Comparison of ENCODE assay signal across 16 mouse cellular contexts in the genomic region with DNA sequence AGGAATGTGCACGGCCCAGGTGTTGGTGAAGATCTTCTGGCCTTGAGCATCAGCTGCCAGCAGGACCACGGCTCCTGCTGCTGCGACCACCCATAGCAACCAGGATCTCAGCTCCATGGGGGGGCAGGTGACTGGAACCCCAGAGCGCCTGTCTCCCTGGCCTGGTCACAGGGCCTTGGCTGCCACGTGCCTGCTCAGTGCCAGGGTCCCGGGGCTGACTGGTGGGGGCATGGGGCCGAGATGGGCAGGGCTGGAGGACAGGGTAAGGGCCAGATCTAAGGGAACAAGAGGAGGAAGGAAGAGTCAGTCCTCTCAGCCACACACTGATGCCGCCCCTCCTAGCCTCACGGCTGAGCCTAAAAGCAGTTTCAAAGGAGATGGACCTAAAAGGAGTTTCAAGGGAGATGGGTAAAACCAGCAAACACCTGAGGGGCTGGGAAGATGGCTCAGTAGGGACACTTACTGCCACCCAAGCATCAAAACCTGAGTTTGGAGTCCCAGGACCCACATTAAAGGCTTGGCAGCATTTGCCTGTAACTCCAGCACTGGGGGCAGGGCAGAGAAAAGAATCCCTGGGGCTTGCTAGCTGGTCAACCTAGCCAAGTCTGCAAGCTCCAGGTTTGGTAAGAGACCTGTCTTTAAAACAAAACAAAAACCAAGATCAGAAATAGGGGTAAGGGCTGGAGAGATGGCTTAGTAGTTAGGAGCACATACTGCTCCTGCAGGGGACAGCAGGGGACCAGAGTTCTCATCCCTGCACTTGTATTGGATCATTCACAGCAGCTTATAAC. TPM values are rescaled to one million over a fixed set of nuclear protein-coding genes. Genes with fewer than 3 reads are reported as not detected.
A peak's percentile ranks its signal among the peaks of the same experiment; 100 is the strongest.
DNase-seq lines count a peak whose midpoint lies in the region; ATAC-seq and TF ChIP-seq lines count a peak whose summit lies in the region.
"Had no signal": no experiment of that assay in that cellular context is flagged by ENCODE, and none has a peak within 500 bp of the region (broad histone marks: within the 10 kb centered on the region; RNA-seq: fewer than 3 reads in every experiment).

No protein-coding gene starts in this region.

- peaks cover 22% of the 10 kb centered on the region for H3K4me1 ChIP-seq in heart, embryonic 11.5 days (ENCODE audit: control insufficient read depth, insufficient read depth, low read length)
- peaks cover 16% of the 10 kb centered on the region for H3K4me1 ChIP-seq in liver, adult 2 months (ENCODE audit: control insufficient read depth, insufficient read depth, low read length)
- peaks cover 20% of the 10 kb centered on the region for H3K4me1 ChIP-seq in liver, embryonic 11.5 days (replicated peaks; ENCODE audit: control insufficient read depth, insufficient read depth, low read length)
- H3K4me1 ChIP-seq in embryonic facial prominence, embryonic 10.5 days = peaks cover 44% of the 10 kb centered on the region

- H3K27ac ChIP-seq in heart, embryonic 11.5 days (ENCODE audit: low read depth, low read length) = no peak overlapping the region
- peak overlapping the region; percentile 46 for H3K27ac ChIP-seq in liver, adult 2 months (replicated peaks; ENCODE audit: insufficient read depth, low read depth, low read length)
- H3K27ac ChIP-seq in liver, embryonic 11.5 days (ENCODE audit: low read depth, low read length) = no peak overlapping the region
- H3K27ac ChIP-seq in embryonic facial prominence, embryonic 10.5 days (replicated peaks) = 0 out of 2 replicates have a peak overlapping the region, but pooled peaks have one; percentile 30
- H3K27ac ChIP-seq: embryonic facial prominence, embryonic 15.5 days; forebrain, embryonic 12.5 days; heart, embryonic 15.5 days; liver, embryonic 12.5 days had no signal

- H3K9ac ChIP-seq in heart, embryonic 11.5 days (ENCODE audit: low read depth, low read length) = 0 out of 2 replicates have a peak overlapping the region, but pooled peaks have one; percentile 35
- peak overlapping the region; percentile 64 for H3K9ac ChIP-seq in liver, adult 2 months (ENCODE audit: low read depth, low read length)
- no peak overlapping the region for H3K9ac ChIP-seq in liver, embryonic 11.5 days (ENCODE audit: low read depth, low read length)
- H3K9ac ChIP-seq: embryonic facial prominence, embryonic 15.5 days; forebrain, embryonic 12.5 days; heart, embryonic 15.5 days; liver, embryonic 12.5 days had no signal

- no peak overlapping the region for H3K4me3 ChIP-seq in heart, embryonic 11.5 days (ENCODE audit: low read depth, low read length)
- H3K4me3 ChIP-seq in liver, adult 2 months (ENCODE audit: insufficient read depth, low read depth, low read length) = no peak overlapping the region
- no peak overlapping the region for H3K4me3 ChIP-seq in liver, embryonic 11.5 days (ENCODE audit: low read depth, low read length)
- H3K4me3 ChIP-seq in embryonic facial prominence, embryonic 10.5 days = no peak overlapping the region
- H3K4me3 ChIP-seq: embryonic facial prominence, embryonic 15.5 days; forebrain, embryonic 12.5 days; heart, embryonic 15.5 days; liver, embryonic 12.5 days had no signal

- no peak for TF ChIP-seq CTCF in liver, adult 2 months (IDR thresholded peaks at IDR 0.05; ENCODE audit: low read depth, low read length)

- no peak for ATAC-seq in heart, embryonic 11.5 days (replicated peaks; ENCODE audit: insufficient number of reproducible peaks, low FRiP score, low TSS enrichment)
- no peak for ATAC-seq in liver, embryonic 11.5 days (replicated peaks; ENCODE audit: low FRiP score)
- ATAC-seq: liver, embryonic 12.5 days; lung, postnatal 0 days had no signal

- H3K79me2 ChIP-seq in liver, adult 2 months (ENCODE audit: control insufficient read depth, insufficient read depth, low read length) = peaks cover 27% of the 10 kb centered on the region

- 0 out of 2 replicates have a peak overlapping the region, but pooled peaks have one; percentile 5 for H3K4me2 ChIP-seq in heart, embryonic 11.5 days
- H3K4me2 ChIP-seq in liver, embryonic 11.5 days = no peak overlapping the region
- H3K4me2 ChIP-seq: forebrain, embryonic 12.5 days; liver, embryonic 12.5 days had no signal

- peak; percentile 61 for DNase-seq in adrenal gland, postnatal 10 days
- no peak for DNase-seq in adrenal gland, postnatal 14 days
- no peak for DNase-seq in heart, postnatal 4 days
- DNase-seq in liver, adult 2 months (ENCODE audit: extremely low read depth, low read depth, low spot score) = no peak
- DNase-seq in liver, embryonic 11.5 days (ENCODE audit: low spot score) = no peak
- DNase-seq in embryonic facial prominence, embryonic 10.5 days (ENCODE audit: low spot score) = no peak
- DNase-seq in ovary, postnatal 14 days (ENCODE audit: low spot score) = no peak
- DNase-seq: right cerebral cortex, postnatal 14 days; thymus, adult 18-20 months had no signal

- 69% methylated on average over 9 of the region's 9 CpGs for WGBS in heart, embryonic 11.5 days (ENCODE audit: insufficient replicate concordance)
- WGBS in liver, adult 2 months = 60% methylated on average over 9 of the region's 9 CpGs
- 80% methylated on average over 9 of the region's 9 CpGs for WGBS in liver, embryonic 11.5 days
- WGBS in embryonic facial prominence, embryonic 10.5 days = 79% methylated on average over 9 of the region's 9 CpGs

- H3K9me3 ChIP-seq in heart, embryonic 11.5 days (replicated peaks; ENCODE audit: control insufficient read depth, low read length) = no peaks in the 10 kb centered on the region
- H3K9me3 ChIP-seq in liver, embryonic 11.5 days (ENCODE audit: control insufficient read depth, low read length) = no peaks in the 10 kb centered on the region
- no peaks in the 10 kb centered on the region for H3K9me3 ChIP-seq in embryonic facial prominence, embryonic 10.5 days
- H3K9me3 ChIP-seq: embryonic facial prominence, embryonic 15.5 days; forebrain, embryonic 12.5 days; heart, embryonic 15.5 days; liver, embryonic 12.5 days had no signal

- H3K36me3 ChIP-seq in heart, embryonic 11.5 days (ENCODE audit: control insufficient read depth, insufficient read depth, low read length) = peaks cover 24% of the 10 kb centered on the region
- H3K36me3 ChIP-seq in liver, adult 2 months (ENCODE audit: control insufficient read depth, insufficient read depth, low read length) = peaks cover 36% of the 10 kb centered on the region
- peaks cover 15% of the 10 kb centered on the region for H3K36me3 ChIP-seq in liver, embryonic 11.5 days (ENCODE audit: control insufficient read depth, insufficient read depth, low read length)
- H3K36me3 ChIP-seq in embryonic facial prominence, embryonic 10.5 days (replicated peaks) = peaks cover 41% of the 10 kb centered on the region

- TF ChIP-seq POLR2A in liver, adult 2 months (IDR thresholded peaks at IDR 0.05; ENCODE audit: extremely low read depth, insufficient read depth, low read length) = no peak

- no peaks in the 10 kb centered on the region for H3K27me3 ChIP-seq in heart, embryonic 11.5 days (ENCODE audit: control insufficient read depth, insufficient read depth, low read length)
- no peaks in the 10 kb centered on the region for H3K27me3 ChIP-seq in liver, adult 2 months (ENCODE audit: control insufficient read depth, insufficient read depth, low read length)
- H3K27me3 ChIP-seq in liver, embryonic 11.5 days (replicated peaks; ENCODE audit: control insufficient read depth, insufficient read depth, low read length) = peaks cover 3% of the 10 kb centered on the region; the same call in 1 of the 2 replicates
- peaks cover 6% of the 10 kb centered on the region for H3K27me3 ChIP-seq in embryonic facial prominence, embryonic 10.5 days (replicated peaks; ENCODE audit: low read depth, poor library complexity, severe bottlenecking)
- H3K27me3 ChIP-seq: CH12.LX; embryonic facial prominence, embryonic 15.5 days; heart, embryonic 15.5 days had no signal

RNA-seq across cellular contexts. Expression of gene Furin, which starts 6.4 kb away (rescaled TPM):
- total RNA-seq in adrenal gland, postnatal 10 days (2021) = 100 to 1,000 TPM; 113 to 129 TPM
- total RNA-seq in adrenal gland, postnatal 14 days (2021) = 138 and 140 TPM in 2 replicates
- polyA plus RNA-seq in heart, embryonic 11.5 days (2014; fragmentation: Nextera tagmentation; extraction: Ambion mirVana) = 16.0 and 23.5 TPM in 2 replicates
- total RNA-seq in heart, postnatal 4 days (2021) = 100 to 1,000 TPM; 104 to 113 TPM
- 26.5 and 42.6 TPM in 2 replicates for total RNA-seq in liver, adult 2 months (2014; rRNA removed)
- polyA plus RNA-seq in liver, adult 2 months (2012; rRNA removed) = 152 and 163 TPM in 2 replicates
- polyA plus RNA-seq in liver, embryonic 11.5 days (2014; fragmentation: Nextera tagmentation; extraction: Ambion mirVana) = 8.3 and 10.4 TPM in 2 replicates
- polyA plus RNA-seq in embryonic facial prominence, embryonic 10.5 days (2016; fragmentation: Nextera tagmentation; extraction: Ambion mirVana) = 6.0 and 6.3 TPM in 2 replicates

RNA-seq across cellular contexts. Expression of gene Fes, which starts 11.1 kb away (rescaled TPM):
- 10 to 100 TPM; 13.2 to 17.1 TPM for total RNA-seq in adrenal gland, postnatal 10 days (2021)
- total RNA-seq in adrenal gland, postnatal 14 days (2021) = 12.8 and 13.0 TPM in 2 replicates
- 4.7 and 7.1 TPM in 2 replicates for polyA plus RNA-seq in heart, embryonic 11.5 days (2014; fragmentation: Nextera tagmentation; extraction: Ambion mirVana)
- 10 to 100 TPM; 16.4 to 21.5 TPM for total RNA-seq in heart, postnatal 4 days (2021)
- 4.6 and 9.9 TPM in 2 replicates for total RNA-seq in liver, adult 2 months (2014; rRNA removed)
- polyA plus RNA-seq in liver, adult 2 months (2012; rRNA removed) = 5.8 and 9.6 TPM in 2 replicates
- polyA plus RNA-seq in liver, embryonic 11.5 days (2014; fragmentation: Nextera tagmentation; extraction: Ambion mirVana) = 15.2 and 16.4 TPM in 2 replicates
- polyA plus RNA-seq in embryonic facial prominence, embryonic 10.5 days (2016; fragmentation: Nextera tagmentation; extraction: Ambion mirVana) = 8.2 and 8.4 TPM in 2 replicates

RNA-seq across cellular contexts. Expression of gene Man2a2, which starts 27.7 kb away (rescaled TPM):
- total RNA-seq in adrenal gland, postnatal 10 days (2021) = 10 to 100 TPM; 56.2 to 93.5 TPM
- 61.4 and 82.8 TPM in 2 replicates for total RNA-seq in adrenal gland, postnatal 14 days (2021)
- 12.3 and 12.7 TPM in 2 replicates for polyA plus RNA-seq in heart, embryonic 11.5 days (2014; fragmentation: Nextera tagmentation; extraction: Ambion mirVana)
- total RNA-seq in heart, postnatal 4 days (2021) = 10 to 100 TPM; 65.0 to 65.6 TPM
- 9.3 and 13.2 TPM in 2 replicates for total RNA-seq in liver, adult 2 months (2014; rRNA removed)
- 26.5 and 45.6 TPM in 2 replicates for polyA plus RNA-seq in liver, adult 2 months (2012; rRNA removed)
- 9.4 and 12.4 TPM in 2 replicates for polyA plus RNA-seq in liver, embryonic 11.5 days (2014; fragmentation: Nextera tagmentation; extraction: Ambion mirVana)
- polyA plus RNA-seq in embryonic facial prominence, embryonic 10.5 days (2016; fragmentation: Nextera tagmentation; extraction: Ambion mirVana) = 20.2 and 21.0 TPM in 2 replicates

RNA-seq across cellular contexts. Expression of gene Hddc3, which starts 55.9 kb away (rescaled TPM):
- 10 to 100 TPM; 45.3 to 54.8 TPM for total RNA-seq in adrenal gland, postnatal 10 days (2021)
- total RNA-seq in adrenal gland, postnatal 14 days (2021) = 35.1 and 44.2 TPM in 2 replicates
- 13.3 and 15.7 TPM in 2 replicates for polyA plus RNA-seq in heart, embryonic 11.5 days (2014; fragmentation: Nextera tagmentation; extraction: Ambion mirVana)
- total RNA-seq in heart, postnatal 4 days (2021) = 10 to 100 TPM; 40.9 to 42.1 TPM
- 6.9 and 8.7 TPM in 2 replicates for total RNA-seq in liver, adult 2 months (2014; rRNA removed)
- polyA plus RNA-seq in liver, adult 2 months (2012; rRNA removed) = 28.3 and 58.2 TPM in 2 replicates
- polyA plus RNA-seq in liver, embryonic 11.5 days (2014; fragmentation: Nextera tagmentation; extraction: Ambion mirVana) = 9.7 and 10.5 TPM in 2 replicates
- 23.3 and 30.3 TPM in 2 replicates for polyA plus RNA-seq in embryonic facial prominence, embryonic 10.5 days (2016; fragmentation: Nextera tagmentation; extraction: Ambion mirVana)

RNA-seq across cellular contexts. Expression of gene Unc45a, which starts 58.0 kb away (rescaled TPM):
- total RNA-seq in adrenal gland, postnatal 10 days (2021) = 10 to 100 TPM; 40.8 to 44.6 TPM
- total RNA-seq in adrenal gland, postnatal 14 days (2021) = 52.5 and 59.0 TPM in 2 replicates
- 11.3 and 15.6 TPM in 2 replicates for polyA plus RNA-seq in heart, embryonic 11.5 days (2014; fragmentation: Nextera tagmentation; extraction: Ambion mirVana)
- 10 to 100 TPM; 22.9 to 24.9 TPM for total RNA-seq in heart, postnatal 4 days (2021)
- 8.6 and 8.9 TPM in 2 replicates for total RNA-seq in liver, adult 2 months (2014; rRNA removed)
- polyA plus RNA-seq in liver, adult 2 months (2012; rRNA removed) = 19.1 and 21.5 TPM in 2 replicates
- 23.7 and 24.0 TPM in 2 replicates for polyA plus RNA-seq in liver, embryonic 11.5 days (2014; fragmentation: Nextera tagmentation; extraction: Ambion mirVana)
- 51.3 and 53.3 TPM in 2 replicates for polyA plus RNA-seq in embryonic facial prominence, embryonic 10.5 days (2016; fragmentation: Nextera tagmentation; extraction: Ambion mirVana)

Comparison
In these comparisons a context has a peak if more than half of its experiments do, and no peak if none do; other contexts are left out.
1. H3K27ac ChIP-seq: peak in liver, adult 2 months (single experiment) and embryonic facial prominence, embryonic 10.5 days (single experiment); none in heart, embryonic 11.5 days (single experiment) and liver, embryonic 11.5 days (single experiment).